Mouse (Mus musculus): ENCODE measurements around the gene Stk4. TPM values are rescaled to one million over a fixed set of nuclear protein-coding genes. Genes with fewer than 3 reads are reported as not detected.

Stk4 gene
- total RNA-seq (2012; rRNA removed) (53.1 and 64.4 TPM in 2 replicates), total RNA-seq (2014; rRNA removed) (50.9 and 51.4 TPM in 2 replicates), polyA plus RNA-seq (2012; ENCODE audit: insufficient read length, low read depth) (77.5 and 78.3 TPM in 2 replicates)

- peaks cover 16 to 39% of the 10 kb centered on the region in 2 experiments for H3K36me3 ChIP-seq (replicated peaks in 1 of 2; ENCODE audit: control insufficient read depth in 1 of 2, insufficient read depth in 1 of 2, low read length in 1 of 2)
- H3K79me2 ChIP-seq (replicated peaks; ENCODE audit: control insufficient read depth, extremely low read depth, insufficient read depth, poor library complexity, severe bottlenecking) = peaks cover 58% of the 10 kb centered on the region
- H3K9me3 ChIP-seq (replicated peaks; ENCODE audit: low read length) = no peaks in the 10 kb centered on the region
- in situ Hi-C loops (cut with MboI; ENCODE audit: low pct_ligation_motif_present, low pct_unique_long_range_greater_than_20kb, low sequenced_read_pairs) = no loop called here
- peak within 1 kb of the TSS; percentile 93 for H3K4me2 ChIP-seq (ENCODE audit: insufficient read depth, low read depth, poor library complexity, severe bottlenecking)
- TF ChIP-seq RAD21 (IDR thresholded peaks at IDR 0.05; ENCODE audit: low read depth, low read length) (no peak), ZC3H11A (IDR thresholded peaks at IDR 0.05; ENCODE audit: low read depth, low read length) (no peak), ZMIZ1 (IDR thresholded peaks at IDR 0.05; ENCODE audit: low read depth, low read length) (no peak), MEF2A (IDR thresholded peaks at IDR 0.05; ENCODE audit: borderline replicate concordance, low read depth, low read length) (no peak), BHLHE40 (IDR thresholded peaks at IDR 0.05; ENCODE audit: low read depth, low read length) (peak; percentile 13; the same call in 1 of the 2 replicates), KAT2A (IDR thresholded peaks at IDR 0.05; ENCODE audit: insufficient replicate concordance, low read length) (no peak), POLR2AphosphoS2 (IDR thresholded peaks at IDR 0.05; ENCODE audit: low read depth, low read length) (no peak), CTCF (conservative IDR thresholded peaks at IDR 0.05 in 1 of 2, IDR thresholded peaks at IDR 0.05 in 1 of 2; ENCODE audit: low read depth in 2 of 2, low read length in 2 of 2) (no peak), UBTF (IDR thresholded peaks at IDR 0.05; ENCODE audit: low read depth, low read length) (peak; percentile 87)
- H3K27me3 ChIP-seq (replicated peaks) = no peaks in the 10 kb centered on the region
- dilution Hi-C loops (cut with MboI; ENCODE audit: extremely low pct_ligation_motif_present, extremely low pct_unique_long_range_greater_than_20kb, low sequenced_read_pairs) = no loop called here
- peak within 1 kb of the TSS; percentile 65 for H3K9ac ChIP-seq (ENCODE audit: insufficient read depth, low read depth)
- DNase-seq (ENCODE audit: extremely low read depth) = no peak
- H3K4me1 ChIP-seq (ENCODE audit: control insufficient read depth in 1 of 2, insufficient read depth in 2 of 2) = peaks cover 5 to 40% of the 10 kb centered on the region in 2 experiments; a peak in 3 of 4 replicates
- peak within 1 kb of the TSS; percentile 87 to 94 (median 89) for H3K4me3 ChIP-seq (replicated peaks in 1 of 3; ENCODE audit: low read depth in 2 of 3, low read length in 2 of 3, poor library complexity in 1 of 3)
- peak within 1 kb of the TSS; percentile 2; the same call in 1 of the 2 replicates for H3K27ac ChIP-seq (ENCODE audit: insufficient read depth, low read depth)
Measured at GRCm38 (mm10) chr2:164070142-164070764, at the start of gene Stk4. Gene Stk4 (plus strand): TSS chr2:164070322.

GRCm38 (mm10) chr2:164022104-164022503 is 48.0 kb upstream of the Stk4 start:
- no peak for DNase-seq (ENCODE audit: extremely low read depth)
- Histone ChIP-seq H3K27ac (ENCODE audit: insufficient read depth, low read depth) (no peak overlapping the region), H3K4me2 (ENCODE audit: insufficient read depth, low read depth, poor library complexity, severe bottlenecking) (no peak overlapping the region), H3K9me3 (replicated peaks; ENCODE audit: low read length) (no peaks in the 10 kb centered on the region), H3K4me1 (ENCODE audit: control insufficient read depth in 1 of 2, insufficient read depth in 2 of 2) (no peaks in the 10 kb centered on the region), H3K79me2 (replicated peaks; ENCODE audit: control insufficient read depth, extremely low read depth, insufficient read depth, poor library complexity, severe bottlenecking) (no peaks in the 10 kb centered on the region), H3K36me3 (replicated peaks in 1 of 2; ENCODE audit: control insufficient read depth in 1 of 2, insufficient read depth in 1 of 2, low read length in 1 of 2) (peaks cover 22 to 30% of the 10 kb centered on the region in 2 experiments), H3K4me3 (replicated peaks in 1 of 3; ENCODE audit: low read depth in 2 of 3, low read length in 2 of 3, poor library complexity in 1 of 3) (no peak overlapping the region), H3K27me3 (replicated peaks) (no peaks in the 10 kb centered on the region), H3K9ac (ENCODE audit: insufficient read depth, low read depth) (no peak overlapping the region)
- in situ Hi-C loops (cut with MboI; ENCODE audit: low pct_ligation_motif_present, low pct_unique_long_range_greater_than_20kb, low sequenced_read_pairs) = no loop called here
- dilution Hi-C loops (cut with MboI; ENCODE audit: extremely low pct_ligation_motif_present, extremely low pct_unique_long_range_greater_than_20kb, low sequenced_read_pairs) = no loop called here
- TF ChIP-seq ZMIZ1 (IDR thresholded peaks at IDR 0.05; ENCODE audit: low read depth, low read length) (no peak), MXI1 (IDR thresholded peaks at IDR 0.05; ENCODE audit: low read depth, low read length) (no peak), SMC3 (IDR thresholded peaks at IDR 0.05; ENCODE audit: low read depth, low read length) (no peak), EP300 (IDR thresholded peaks at IDR 0.05; ENCODE audit: low read length) (no peak), IRF4 (IDR thresholded peaks at IDR 0.05; ENCODE audit: low read depth, low read length) (no peak), BHLHE40 (IDR thresholded peaks at IDR 0.05; ENCODE audit: low read depth, low read length) (no peak), CTCF (conservative IDR thresholded peaks at IDR 0.05 in 1 of 2, IDR thresholded peaks at IDR 0.05 in 1 of 2; ENCODE audit: low read depth in 2 of 2, low read length in 2 of 2) (no peak), RCOR1 (conservative IDR thresholded peaks at IDR 0.05; ENCODE audit: low read depth, low read length) (no peak)
